Mouse (Mus musculus): ENCODE data around the gene B4galnt2.

DNA sequence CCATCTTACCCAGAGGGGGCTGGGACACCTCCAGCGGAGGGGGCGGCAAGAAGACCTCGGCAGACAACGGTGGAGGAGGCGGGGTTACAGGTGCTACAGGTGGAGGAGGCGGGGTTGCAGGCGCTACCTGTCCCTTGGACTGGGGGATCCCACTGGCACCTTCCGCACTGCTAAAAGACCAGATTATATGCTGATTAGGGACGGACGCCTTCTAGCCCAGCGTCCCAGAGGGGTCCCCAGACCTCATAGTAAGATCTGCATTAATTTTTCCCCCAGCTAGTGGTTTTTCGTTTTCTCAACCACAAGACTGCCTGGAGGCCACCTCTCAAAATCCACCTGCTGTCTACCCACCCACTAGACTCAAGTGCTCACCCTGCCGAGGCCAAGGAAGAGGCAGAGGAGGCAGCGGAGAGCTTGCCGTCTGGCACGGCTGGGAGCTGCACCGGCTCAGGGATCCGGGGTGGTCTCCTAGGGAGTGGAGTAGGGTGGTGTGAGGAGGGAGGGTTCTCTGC lies 81.0 kb downstream of the B4galnt2 start:
- TF ChIP-seq POLR2A (IDR thresholded peaks at IDR 0.05; ENCODE audit: insufficient read length, low read depth) = no peak
- no peak for TF ChIP-seq SRF (IDR thresholded peaks at IDR 0.05; ENCODE audit: control insufficient read depth, insufficient read length, low read depth)

All from myocyte (in vitro differentiated cells).